Mouse (Mus musculus): ENCODE measurements around the gene Hes2. TPM values are rescaled to one million over a fixed set of nuclear protein-coding genes. Genes with fewer than 3 reads are reported as not detected.

The Hes2 gene
- total RNA-seq, 2 experiments from 2014 or later: not detected

DNA sequence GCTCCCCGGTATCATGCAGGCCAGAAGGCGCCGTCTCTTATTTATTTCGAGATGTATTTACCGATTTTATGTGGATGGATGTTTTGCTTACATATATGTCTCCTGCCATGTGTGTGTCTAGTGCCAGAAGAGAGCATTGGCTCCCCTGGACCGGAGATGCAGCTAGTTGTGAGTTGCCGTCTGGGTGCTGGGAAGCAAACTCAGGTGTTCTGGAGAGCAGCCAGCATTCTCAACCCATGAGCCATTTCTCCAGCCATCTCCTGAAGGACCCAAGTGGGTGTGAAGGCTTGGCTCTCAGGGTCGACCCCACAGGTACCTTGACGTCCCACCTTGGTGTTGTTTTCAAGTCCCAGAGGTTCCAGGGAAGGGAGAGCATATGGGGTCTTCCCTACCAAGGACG is 23.5 kb downstream of the Hes2 start:
- DNase-seq: no peak
- intact Hi-C loops (cut with DNase I): no loop called here

DNA sequence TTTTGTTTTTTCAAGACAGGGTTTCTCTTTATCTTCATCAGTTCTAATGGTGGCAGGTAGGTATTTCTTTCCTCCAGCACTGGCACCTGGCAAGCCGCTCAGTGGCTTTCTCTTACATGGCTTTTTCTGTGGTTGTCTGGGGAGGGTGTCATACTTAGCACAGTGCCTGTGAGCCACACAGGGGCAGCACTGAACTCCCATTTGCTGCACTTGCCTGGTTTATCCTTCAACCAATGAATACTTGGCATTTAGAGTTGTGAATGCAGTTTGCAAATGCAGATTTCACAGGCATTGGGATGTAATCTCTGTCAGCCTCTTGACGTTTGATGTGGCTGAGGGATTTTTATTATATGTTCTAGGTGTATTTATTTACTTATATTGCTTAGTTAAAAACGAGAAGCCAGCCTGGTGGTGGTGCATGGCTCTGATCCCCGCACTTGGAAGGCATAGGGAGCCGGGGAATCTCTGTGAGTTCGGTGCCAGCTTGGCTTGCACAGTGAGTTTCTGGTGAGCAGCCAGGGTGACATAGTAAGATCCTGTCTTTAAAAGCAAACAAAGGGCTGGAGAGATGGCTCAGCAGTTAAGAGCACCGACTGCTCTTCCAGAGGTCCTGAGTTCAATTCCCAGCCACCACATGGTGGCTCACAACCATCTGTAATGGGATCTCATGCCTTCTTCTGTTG is 25.8 kb downstream of the Hes2 start:
- intact Hi-C loops (cut with DNase I): no loop called here
- DNase-seq: peak; percentile 44 to 54

- intact Hi-C loops (cut with DNase I): no loop called here
- peak; percentile 55 to 63 for DNase-seq
Measured at GRCm38 (mm10) chr4:152185137-152185509, 26.5 kb downstream of the Hes2 start.

GRCm38 (mm10) chr4:152185510-152186204 is 27.0 kb downstream of the Hes2 start:
- peak; percentile 79 to 83 for DNase-seq
- intact Hi-C loops (cut with DNase I): no loop called here

- intact Hi-C loops (cut with DNase I): no loop called here
- peak; percentile 44 to 53 for DNase-seq
Measured at GRCm38 (mm10) chr4:152186205-152187082, 27.8 kb downstream of the Hes2 start.

DNA sequence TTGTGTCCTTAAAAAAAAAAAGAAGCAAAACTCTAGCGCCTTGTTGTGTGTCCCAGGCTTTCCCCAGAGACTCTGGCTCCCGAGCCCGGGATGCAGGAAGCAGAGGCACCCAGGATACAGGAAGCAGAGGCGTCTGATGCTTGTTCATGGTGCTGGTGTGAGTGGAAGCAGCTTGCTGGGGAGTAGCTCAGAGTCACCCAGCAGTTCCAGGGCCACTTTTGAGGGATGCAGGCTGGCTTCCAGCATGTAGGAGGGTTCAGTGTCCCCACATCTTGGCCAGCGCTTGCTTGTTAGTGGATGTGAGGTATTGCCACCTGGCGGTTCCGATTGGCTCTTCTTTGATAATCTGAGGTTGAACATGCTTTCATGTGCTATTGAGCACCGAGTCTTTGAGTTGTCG is 28.5 kb downstream of the Hes2 start:
- DNase-seq: peak in 1 of 2 experiments; percentile 30
- intact Hi-C loops (cut with DNase I): no loop called here

DNA sequence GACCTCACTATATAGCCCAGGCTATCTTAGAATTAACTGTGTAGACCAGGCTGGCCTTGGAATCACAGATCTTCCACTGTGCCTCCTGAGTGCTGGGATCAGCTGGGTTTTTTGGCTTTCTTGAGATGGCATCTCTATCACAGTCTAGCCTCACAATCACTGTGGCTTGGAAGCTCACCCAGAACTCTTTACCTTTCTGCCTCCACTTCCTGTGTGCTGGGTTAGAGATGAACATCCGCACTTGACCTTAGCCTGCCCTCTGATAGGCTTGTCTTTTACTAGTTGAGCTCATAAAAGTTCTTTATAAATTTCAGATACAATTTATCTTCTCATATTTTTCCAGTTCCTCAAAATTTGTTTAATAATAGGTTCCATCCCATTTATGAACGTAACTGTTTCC is 30.0 kb downstream of the Hes2 start:
- no peak for DNase-seq
- intact Hi-C loops (cut with DNase I): no loop called here

GRCm38 (mm10) chr4:152189071-152189470 is 30.4 kb downstream of the Hes2 start:
- DNase-seq: no peak
- intact Hi-C loops (cut with DNase I): no loop called here

DNA sequence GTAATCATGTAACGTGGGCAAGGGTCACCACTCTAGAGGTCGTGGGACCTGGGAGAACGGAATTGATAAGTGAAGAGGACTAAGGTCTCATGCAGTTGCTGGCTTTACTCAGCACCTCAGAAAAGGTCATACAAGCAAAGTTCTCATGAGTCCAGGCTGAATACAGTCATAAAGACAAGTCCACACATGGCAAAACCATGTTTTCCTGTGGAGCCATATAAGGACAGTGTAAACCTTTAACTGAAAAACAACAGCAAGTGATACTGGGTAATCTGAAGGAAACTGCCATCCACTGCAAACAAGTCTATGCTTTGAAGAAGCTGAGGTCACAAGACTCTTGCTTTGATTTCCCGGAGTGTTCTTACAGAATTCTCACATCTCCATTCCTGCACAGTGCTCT is 31.0 kb downstream of the Hes2 start:
- intact Hi-C loops (cut with DNase I): no loop called here
- no peak for DNase-seq

- peak in 1 of 2 experiments; percentile 52 for DNase-seq
- intact Hi-C loops (cut with DNase I): no loop called here
Measured at GRCm38 (mm10) chr4:152190096-152190653, 31.5 kb downstream of the Hes2 start.

- peak in 1 of 2 experiments; percentile 30 for DNase-seq
- intact Hi-C loops (cut with DNase I): no loop called here
Measured at GRCm38 (mm10) chr4:152190701-152191100, 32.0 kb downstream of the Hes2 start.

DNA sequence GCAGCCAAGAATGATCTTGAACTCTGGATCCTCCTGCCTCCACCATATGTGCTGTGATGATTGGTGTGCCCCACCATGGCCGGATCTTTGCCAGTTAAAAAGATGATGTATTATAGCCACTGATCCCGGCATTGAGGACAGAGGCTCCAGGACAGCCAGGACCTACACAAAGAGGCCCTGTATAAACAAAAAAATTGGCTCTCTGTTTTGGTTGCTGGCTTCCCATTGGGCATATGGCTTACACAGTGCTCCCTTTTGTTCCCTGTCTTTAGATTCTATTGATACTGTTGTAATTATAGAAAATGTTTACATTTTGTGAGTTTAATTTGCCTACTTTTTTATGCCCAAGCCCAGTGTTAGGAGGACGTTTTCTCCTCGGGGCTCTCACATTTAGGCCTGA is 33.9 kb downstream of the Hes2 start:
- DNase-seq: no peak
- intact Hi-C loops (cut with DNase I): no loop called here

- no peak for DNase-seq
- intact Hi-C loops (cut with DNase I): no loop called here
Measured at GRCm38 (mm10) chr4:152194476-152195175, 36.0 kb downstream of the Hes2 start.

GRCm38 (mm10) chr4:152196276-152196675 is 37.6 kb downstream of the Hes2 start:
- no peak for DNase-seq
- intact Hi-C loops (cut with DNase I): no loop called here

DNA sequence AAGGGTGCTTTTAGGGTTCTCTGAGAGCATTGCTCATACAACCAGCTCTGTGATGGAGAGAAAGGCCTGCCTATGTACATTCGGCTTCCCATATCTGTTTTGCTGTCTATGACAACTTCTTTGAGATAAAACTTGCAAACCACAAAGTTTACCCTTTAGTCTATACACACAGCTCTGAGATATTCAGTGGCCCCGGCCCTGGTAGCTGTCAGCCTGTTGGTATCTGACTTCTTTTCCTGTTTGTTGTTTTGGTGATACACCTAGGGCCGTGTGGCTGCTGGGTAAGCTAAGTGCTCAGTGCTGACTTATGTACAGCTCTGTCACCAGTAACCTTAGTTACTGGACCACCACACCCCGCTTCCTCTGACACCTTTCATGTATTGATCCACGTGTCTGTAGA is 38.9 kb downstream of the Hes2 start:
- intact Hi-C loops (cut with DNase I): no loop called here
- DNase-seq: no peak

GRCm38 (mm10) chr4:152199617-152200016 is 41.0 kb downstream of the Hes2 start:
- no peak for DNase-seq
- intact Hi-C loops (cut with DNase I): no loop called here

- intact Hi-C loops (cut with DNase I): no loop called here
- DNase-seq: peak in 1 of 2 experiments; percentile 41
Measured at GRCm38 (mm10) chr4:152201492-152201891, 42.8 kb downstream of the Hes2 start.

DNA sequence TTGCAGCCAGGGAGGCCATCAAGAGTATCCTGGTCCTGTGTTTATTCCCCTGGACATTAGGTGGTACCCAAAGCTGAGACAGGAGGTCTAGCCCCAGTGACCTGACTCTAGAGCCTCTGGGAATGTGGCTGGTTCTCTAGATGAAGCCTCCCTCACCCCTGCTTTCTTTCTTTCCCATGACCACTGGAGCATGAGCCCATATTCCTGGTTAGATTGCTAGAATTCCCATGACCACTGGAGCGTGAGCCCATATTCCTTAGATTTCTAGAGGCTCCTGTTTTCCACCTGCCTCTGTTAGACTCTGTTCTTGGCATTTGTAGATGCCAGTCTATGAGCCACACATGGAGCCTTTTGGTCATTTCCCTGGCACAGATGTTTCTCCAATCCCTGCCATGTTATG is 43.8 kb downstream of the Hes2 start:
- no peak for DNase-seq
- intact Hi-C loops (cut with DNase I): no loop called here

DNA sequence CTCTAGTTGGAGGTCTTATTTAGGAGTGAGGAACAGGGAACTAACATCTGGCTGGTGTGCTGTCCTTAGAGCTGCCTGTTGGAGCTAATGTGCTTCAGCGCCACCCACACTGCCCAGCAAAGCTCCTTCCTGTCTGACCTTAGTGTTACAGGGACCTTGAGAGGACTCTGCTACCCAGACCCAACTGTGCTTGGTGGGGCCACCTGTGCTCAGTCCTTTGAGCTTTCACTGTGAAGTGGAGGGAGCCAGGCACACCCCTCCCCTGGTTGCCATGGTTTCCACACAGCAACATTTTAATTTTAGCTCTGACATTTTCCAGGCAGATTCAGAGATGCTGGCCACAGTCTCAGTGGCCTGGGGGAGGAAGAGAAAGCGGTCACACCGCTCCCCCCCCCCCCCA is 44.2 kb downstream of the Hes2 start:
- peak in 1 of 2 experiments; percentile 55 for DNase-seq

DNA sequence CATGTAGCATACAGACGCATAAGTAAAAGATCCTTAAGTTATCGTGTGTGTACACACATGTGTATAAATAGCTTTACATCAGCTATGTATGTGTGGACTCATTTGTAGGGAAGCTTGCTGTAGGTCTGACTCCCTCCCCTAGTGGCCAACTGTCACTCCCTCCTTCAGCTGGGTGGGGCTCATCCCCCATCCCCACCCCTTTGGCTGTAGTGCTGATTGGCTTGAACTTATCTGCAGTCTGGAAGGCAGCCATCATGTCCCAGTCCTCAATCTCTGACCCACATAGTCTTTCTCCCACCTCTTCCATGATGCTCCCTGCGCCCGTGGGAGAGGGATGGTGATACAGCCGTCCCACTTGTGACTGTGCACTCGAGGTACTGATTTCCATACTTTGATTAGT is 46.0 kb downstream of the Hes2 start:
- intact Hi-C loops (cut with DNase I): no loop called here
- DNase-seq: peak; percentile 84 to 85

More for the DNA sequence above, 44.2 kb downstream of the Hes2 start:
- intact Hi-C loops (cut with DNase I): no loop called here
